ENCODE assay signal across 17 mouse cellular contexts in the genomic region with DNA sequence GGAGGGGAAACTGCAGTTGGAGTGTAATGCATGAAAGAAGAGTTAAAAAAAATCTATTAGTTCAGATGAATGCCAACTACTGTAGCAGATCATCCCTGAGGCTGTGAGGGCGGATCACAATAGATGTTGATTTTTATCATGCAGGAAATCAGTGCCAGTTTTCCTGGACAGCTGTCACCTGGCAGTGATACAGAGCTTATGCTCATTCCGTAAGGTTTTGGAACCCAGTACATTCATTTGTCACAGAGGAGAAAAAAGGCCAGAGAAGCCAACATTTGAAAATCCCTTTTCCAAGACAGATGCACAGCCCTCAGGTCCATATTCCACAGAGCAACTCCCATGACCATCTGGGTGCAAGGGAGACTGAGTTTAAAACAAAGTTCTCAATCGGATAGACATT.
DNase-seq lines count a peak whose midpoint lies in the region; ATAC-seq lines count a peak whose summit lies in the region.
"Had no signal": no experiment of that assay in that cellular context is flagged by ENCODE, and none has a peak within 500 bp of the region (broad histone marks: within the 10 kb centered on the region; RNA-seq: fewer than 3 reads in every experiment).

No protein-coding gene starts in this region.

- no peaks in the 10 kb centered on the region for H3K9me3 ChIP-seq in forebrain, embryonic 14.5 days (replicated peaks; ENCODE audit: control insufficient read depth, low read length)
- H3K9me3 ChIP-seq in forebrain, embryonic 10.5 days = no peaks in the 10 kb centered on the region
- H3K9me3 ChIP-seq in forebrain, embryonic 16.5 days (ENCODE audit: control insufficient read depth, low read length) = no peaks in the 10 kb centered on the region
- H3K9me3 ChIP-seq: embryonic facial prominence, embryonic 12.5 days; hindbrain, embryonic 10.5 days had no signal

- WGBS in forebrain, embryonic 14.5 days = 68% methylated on average over 3 of the region's 3 CpGs
- WGBS in forebrain, embryonic 10.5 days = 92% methylated on average over 3 of the region's 3 CpGs
- 59% methylated on average over 3 of the region's 3 CpGs for WGBS in forebrain, embryonic 16.5 days

- H3K27ac ChIP-seq in forebrain, embryonic 14.5 days (ENCODE audit: low read depth, low read length) = no peak overlapping the region
- no peak overlapping the region for H3K27ac ChIP-seq in forebrain, embryonic 10.5 days
- 0 out of 2 replicates have a peak overlapping the region, but pooled peaks have one; percentile 23 for H3K27ac ChIP-seq in forebrain, embryonic 16.5 days (ENCODE audit: low read length)
- H3K27ac ChIP-seq: embryonic facial prominence, embryonic 12.5 days; gastrocnemius, adult 2 months; hindbrain, embryonic 10.5 days had no signal

- no peaks in the 10 kb centered on the region for H3K4me1 ChIP-seq in forebrain, embryonic 14.5 days (ENCODE audit: control insufficient read depth, insufficient read depth, low read length)
- H3K4me1 ChIP-seq in forebrain, embryonic 10.5 days = no peaks in the 10 kb centered on the region
- H3K4me1 ChIP-seq in forebrain, embryonic 16.5 days (replicated peaks; ENCODE audit: control insufficient read depth, insufficient read depth, low read length) = no peaks in the 10 kb centered on the region
- H3K4me1 ChIP-seq: embryonic facial prominence, embryonic 12.5 days; hindbrain, embryonic 10.5 days; megakaryocyte, embryonic 14.5 days had no signal

- H3K27me3 ChIP-seq in forebrain, embryonic 14.5 days (replicated peaks; ENCODE audit: control insufficient read depth, insufficient read depth, low read length) = no peaks in the 10 kb centered on the region
- no peaks in the 10 kb centered on the region for H3K27me3 ChIP-seq in forebrain, embryonic 10.5 days (ENCODE audit: poor library complexity, severe bottlenecking)
- no peaks in the 10 kb centered on the region for H3K27me3 ChIP-seq in forebrain, embryonic 16.5 days (replicated peaks; ENCODE audit: control insufficient read depth, insufficient read depth, low read length)
- H3K27me3 ChIP-seq: embryonic facial prominence, embryonic 12.5 days; megakaryocyte, embryonic 14.5 days had no signal

- no peak overlapping the region for H3K4me2 ChIP-seq in forebrain, embryonic 14.5 days (ENCODE audit: low read length)
- H3K4me2 ChIP-seq in forebrain, embryonic 16.5 days (ENCODE audit: low read length) = no peak overlapping the region
- H3K4me2 ChIP-seq: embryonic facial prominence, embryonic 12.5 days; liver, embryonic 11.5 days had no signal

- intact Hi-C loops in left cerebral cortex, postnatal 36 days (cut with DNase I) = no loop called here

- no peaks in the 10 kb centered on the region for H3K36me3 ChIP-seq in forebrain, embryonic 14.5 days (ENCODE audit: control insufficient read depth, insufficient read depth, low read length)
- no peaks in the 10 kb centered on the region for H3K36me3 ChIP-seq in forebrain, embryonic 10.5 days (replicated peaks)
- H3K36me3 ChIP-seq in forebrain, embryonic 16.5 days (ENCODE audit: control insufficient read depth, insufficient read depth) = no peaks in the 10 kb centered on the region
- H3K36me3 ChIP-seq: embryonic facial prominence, embryonic 12.5 days; hindbrain, embryonic 10.5 days had no signal

- ATAC-seq in forebrain, embryonic 14.5 days = peak; percentile 60; the same call in 1 of the 2 replicates
- peak; percentile 79 for ATAC-seq in forebrain, embryonic 16.5 days
- no peak for ATAC-seq in megakaryocyte, adult 5-6 weeks (ENCODE audit: poor library complexity, severe bottlenecking)
- ATAC-seq: intestine, embryonic 16.5 days had no signal

- no peak overlapping the region for H3K9ac ChIP-seq in forebrain, embryonic 14.5 days (ENCODE audit: low read length)
- no peak overlapping the region for H3K9ac ChIP-seq in forebrain, embryonic 16.5 days (replicated peaks; ENCODE audit: low read depth, low read length)
- H3K9ac ChIP-seq: embryonic facial prominence, embryonic 12.5 days had no signal

- DNase-seq in forebrain, embryonic 14.5 days (ENCODE audit: low spot score) = peak; percentile 57
- DNase-seq in forebrain, embryonic 10.5 days (ENCODE audit: extremely low spot score, low spot score) = no peak
- DNase-seq in cerebellum, adult 18-20 months = peak; percentile 16 to 27
- DNase-seq in layer of hippocampus, postnatal 14 days (ENCODE audit: low spot score in 2 of 2) = peak; percentile 56 to 87
- DNase-seq in left cerebral cortex, adult 11 months (ENCODE audit: low spot score) = no peak
- no peak for DNase-seq in left cerebral cortex, postnatal 36 days (ENCODE audit: low spot score in 2 of 2)
- DNase-seq: gastrocnemius, adult 2 months; heart, adult 11 months; kidney, postnatal 10 days; right cerebral cortex, postnatal 4 days had no signal

- no peak overlapping the region for H3K4me3 ChIP-seq in forebrain, embryonic 14.5 days (ENCODE audit: low read depth, low read length)
- no peak overlapping the region for H3K4me3 ChIP-seq in forebrain, embryonic 10.5 days
- no peak overlapping the region for H3K4me3 ChIP-seq in forebrain, embryonic 16.5 days (replicated peaks; ENCODE audit: low read length)
- H3K4me3 ChIP-seq: embryonic facial prominence, embryonic 12.5 days; gastrocnemius, adult 2 months; hindbrain, embryonic 10.5 days; megakaryocyte, embryonic 14.5 days had no signal

Comparison
In these comparisons a context has a peak if more than half of its experiments do, and no peak if none do; other contexts are left out.
1. DNase-seq: peak in forebrain, embryonic 14.5 days (single experiment), cerebellum, adult 18-20 months (2 of 2) and layer of hippocampus, postnatal 14 days (2 of 2); none in forebrain, embryonic 10.5 days (single experiment), left cerebral cortex, adult 11 months (single experiment) and left cerebral cortex, postnatal 36 days (0 of 2).